Mouse (Mus musculus) thymus, postnatal 25 days (tissue): ENCODE results near the gene Myh14.
"Not testable (repeated sequence)": the region's sequence is repeated elsewhere in the genome, so short reads cannot be mapped to it uniquely, and the experiment has no call there.

Experiments used
- DNase-seq: peaks from one replicate; pipeline ENCODE4 v3.0.0; 2022

The Myh14 gene

GRCm38 (mm10) chr7:44670803-44671202 is at the start of gene Myh14:
Myh14 (minus strand) TSS chr7:44670843.
- peak; percentile 15 for DNase-seq

- DNase-seq, result no peak
Measured at GRCm38 (mm10) chr7:44709881-44710280, 39.2 kb upstream of the Myh14 start.

DNA sequence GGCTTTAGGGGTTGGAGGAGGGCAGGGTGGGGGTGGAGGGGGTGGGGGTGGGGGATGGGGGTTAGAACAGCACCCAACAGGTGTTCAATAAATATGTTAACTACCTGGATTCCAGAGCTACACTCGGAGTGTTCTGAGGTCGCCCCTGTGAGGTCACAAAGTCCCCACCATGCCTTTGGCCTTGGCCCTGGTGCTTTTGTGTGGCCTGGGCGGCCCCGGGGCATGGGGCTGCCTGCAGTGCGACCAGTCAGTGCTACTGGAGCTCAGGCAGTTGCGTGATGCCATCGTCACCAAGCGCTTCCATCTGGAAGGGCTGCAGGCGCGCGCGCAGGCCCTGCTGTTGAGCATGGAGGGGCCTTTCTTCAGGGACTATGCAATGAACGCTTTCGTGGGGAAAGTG is 37.9 kb upstream of the Myh14 start, which contains the start of gene Izumo2:
Izumo2 (plus strand) TSS at position 169 of the 400 bp plus-strand sequence.
- DNase-seq, result no peak

- DNase-seq, result not testable (repeated sequence)
Measured at GRCm38 (mm10) chr7:44708093-44708492, 37.5 kb upstream of the Myh14 start.

DNA sequence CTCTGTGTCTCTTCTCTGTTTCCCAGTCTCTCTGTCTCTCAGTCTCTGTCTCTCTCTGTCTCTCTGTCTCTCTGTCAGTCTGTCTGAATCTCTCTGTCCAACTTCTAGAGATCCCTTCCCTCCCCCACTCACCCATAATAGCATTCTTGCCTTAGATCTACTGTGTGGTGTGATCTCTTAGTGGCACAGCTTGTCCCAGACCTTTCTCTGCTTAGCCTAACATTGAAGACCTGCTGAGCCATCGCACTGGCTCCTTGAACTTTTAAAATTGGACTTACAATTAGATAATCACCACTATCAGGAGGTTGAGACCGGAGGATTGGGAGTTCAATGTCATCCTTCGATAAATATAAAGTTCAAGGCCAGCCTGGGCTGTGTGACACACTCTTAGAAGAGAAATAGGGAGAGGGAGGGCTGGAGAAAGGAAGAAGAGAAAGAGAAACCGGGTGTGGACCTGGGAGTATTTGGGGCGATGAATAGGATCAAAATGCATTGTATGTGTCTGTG is 36.6 kb upstream of the Myh14 start:
- DNase-seq, result no peak

- no peak for DNase-seq
Measured at GRCm38 (mm10) chr7:44706322-44706721, 35.7 kb upstream of the Myh14 start.

DNA sequence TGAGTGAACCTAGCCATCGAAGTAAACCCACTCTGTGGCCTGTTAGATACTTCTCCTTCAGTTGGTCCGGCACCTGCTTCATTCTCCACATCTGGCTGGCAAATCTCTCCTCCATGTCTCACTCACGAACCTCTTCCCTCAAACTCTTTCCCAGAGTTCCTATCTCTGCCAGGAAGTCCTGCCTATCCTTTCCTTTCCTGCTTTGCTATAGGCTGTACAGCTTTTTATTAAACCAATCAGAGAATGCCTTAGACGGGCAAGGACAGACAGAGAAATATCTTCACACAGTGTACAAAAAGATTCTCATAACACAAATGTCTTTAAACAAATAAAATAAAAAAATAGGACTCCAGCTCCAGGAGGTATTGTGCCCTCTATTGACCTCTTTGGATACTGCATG is 34.4 kb upstream of the Myh14 start:
- DNase-seq, result no peak

DNA sequence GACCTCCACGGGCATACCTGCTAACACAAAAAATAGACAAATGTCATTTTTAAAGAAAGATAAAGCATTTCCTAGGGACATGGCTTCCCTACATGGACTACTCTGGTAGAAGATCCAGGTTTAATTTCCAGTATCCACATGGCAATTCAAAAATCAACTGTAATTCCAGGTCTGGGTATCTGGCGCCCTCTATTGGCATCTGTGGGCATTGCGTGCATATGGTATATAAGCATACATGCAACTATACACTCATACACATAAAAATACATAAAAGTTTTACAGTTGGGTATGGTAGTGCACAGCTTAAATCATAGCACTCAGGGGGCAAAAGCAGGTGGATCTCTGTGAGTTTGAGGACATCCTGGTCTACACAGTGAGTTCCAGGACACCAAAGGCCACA is 33.7 kb upstream of the Myh14 start:
- peak; percentile 22 for DNase-seq

DNA sequence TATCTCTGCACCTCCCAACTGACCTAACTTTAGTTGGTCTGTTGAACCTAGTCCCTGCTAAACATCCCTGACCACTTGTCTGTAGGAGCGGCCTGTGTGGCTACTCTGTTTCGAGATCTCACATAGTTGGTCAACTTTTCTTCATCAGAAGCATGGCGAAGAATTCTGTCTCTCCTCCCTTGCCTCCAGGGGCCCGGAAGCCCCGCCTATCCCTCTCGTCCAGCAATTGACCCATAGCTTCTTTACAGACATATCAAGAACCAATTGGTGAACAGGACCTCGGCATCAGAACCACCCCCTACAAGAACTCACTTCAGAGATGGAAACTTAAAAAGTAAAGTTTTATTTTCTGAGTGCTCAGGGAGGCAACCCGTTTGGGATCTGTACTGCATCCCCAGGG is 32.3 kb upstream of the Myh14 start:
- DNase-seq, result no peak

DNA sequence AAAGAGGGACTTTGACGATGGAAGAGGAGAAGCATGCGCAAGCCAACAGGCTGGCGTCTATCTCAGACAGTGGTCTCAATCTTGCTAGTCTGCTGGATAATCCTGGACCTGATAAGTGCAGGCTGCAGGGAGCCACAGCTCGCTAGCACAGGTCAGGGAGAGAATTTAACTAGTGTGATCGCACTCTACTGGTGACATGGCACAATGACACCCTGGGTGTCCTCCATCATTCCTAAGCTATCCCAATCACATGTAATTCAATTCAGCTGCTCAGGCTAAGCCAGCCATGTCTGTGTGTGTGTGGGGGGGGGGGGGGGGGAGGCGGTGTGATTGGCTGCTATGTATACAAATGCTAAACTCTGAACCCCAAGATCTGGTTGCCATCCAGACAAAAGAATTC is 31.3 kb upstream of the Myh14 start:
- no peak for DNase-seq

DNA sequence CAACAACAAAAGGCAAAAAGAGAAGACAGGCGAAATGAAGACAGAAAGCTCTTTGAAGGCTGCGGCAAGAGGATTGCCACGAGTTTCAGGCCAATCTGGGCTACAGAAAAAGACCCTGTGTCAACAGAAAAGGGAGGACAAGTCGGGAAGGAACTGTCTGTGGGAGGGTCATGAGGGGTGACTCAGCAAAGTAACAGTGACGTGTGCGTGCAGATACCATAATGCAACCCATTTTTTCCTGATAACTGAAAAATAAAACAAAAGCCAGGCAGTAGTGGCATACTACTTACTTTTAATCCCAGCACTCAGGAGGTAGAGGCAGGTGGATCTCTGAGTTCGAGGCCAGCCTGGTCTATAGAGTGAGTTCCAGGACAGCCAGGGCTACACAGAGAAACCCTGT is 27.3 kb upstream of the Myh14 start:
- no peak for DNase-seq

DNA sequence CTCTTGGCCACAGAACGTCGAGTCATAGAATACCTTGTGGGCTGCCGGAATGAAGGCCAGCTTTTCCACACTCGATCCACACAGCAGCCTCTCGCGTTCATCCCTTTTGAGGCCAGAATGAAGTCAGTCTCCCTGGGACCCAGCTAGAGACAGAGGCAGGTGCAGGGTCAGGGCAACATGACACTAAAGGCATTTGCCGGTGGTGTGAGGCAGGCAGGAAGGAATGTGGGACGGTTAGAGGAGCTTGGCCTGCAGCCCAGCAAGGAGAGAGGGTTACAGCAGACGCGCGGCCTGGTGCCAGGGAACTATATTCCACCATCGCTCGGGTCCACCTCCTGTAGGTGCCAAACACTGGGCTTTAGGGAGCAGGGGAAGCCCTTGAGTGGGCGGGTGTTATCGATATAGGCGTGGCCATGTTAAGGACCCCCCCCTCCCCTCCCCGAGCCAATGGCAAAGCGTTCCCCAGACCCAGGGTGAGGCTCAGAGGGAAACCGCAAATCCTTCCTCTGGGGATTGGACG is 26.6 kb upstream of the Myh14 start:
- DNase-seq, result no peak

DNA sequence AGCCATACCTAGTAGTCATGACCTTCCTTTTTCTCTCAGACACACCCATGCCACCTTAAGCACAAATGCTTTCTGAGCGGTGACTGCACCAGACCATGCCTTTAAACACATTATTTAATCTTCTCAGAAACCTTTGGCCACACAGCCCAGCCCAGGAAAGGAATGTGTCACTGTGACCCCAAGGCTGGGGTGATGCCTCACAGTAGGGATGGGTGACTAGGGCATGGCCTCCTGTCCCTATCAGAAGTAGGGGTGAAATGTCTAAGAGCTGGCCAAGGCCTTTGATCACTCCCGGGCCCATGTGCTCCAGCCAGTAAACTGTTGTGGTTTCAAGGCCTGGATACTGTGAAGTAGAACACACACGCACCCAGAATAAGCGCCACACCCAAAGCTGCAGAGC is 24.6 kb upstream of the Myh14 start:
- no peak for DNase-seq

GRCm38 (mm10) chr7:44693427-44694175 is 23.0 kb upstream of the Myh14 start:
- DNase-seq, result no peak

DNA sequence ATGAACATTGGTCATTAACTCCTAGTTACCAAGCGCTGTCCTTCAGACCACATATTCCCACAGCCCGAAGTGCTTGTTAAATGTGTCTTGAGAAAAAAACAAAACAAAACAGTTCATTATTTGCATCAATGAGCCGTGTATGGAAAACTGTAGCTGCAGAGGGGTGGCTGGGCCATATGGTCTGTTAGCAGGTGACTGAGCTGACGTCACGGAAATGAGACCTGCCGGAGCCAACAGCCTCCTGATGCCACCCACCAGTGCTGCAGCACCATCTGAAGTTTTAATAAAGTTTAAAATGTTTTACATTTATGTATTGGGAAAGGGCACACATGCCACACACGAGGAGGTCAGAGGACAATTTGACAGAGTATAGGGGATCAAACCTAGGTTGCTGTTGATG is 18.7 kb upstream of the Myh14 start:
- no peak for DNase-seq

- no peak for DNase-seq
Measured at GRCm38 (mm10) chr7:44688890-44689289, 18.2 kb upstream of the Myh14 start.

DNA sequence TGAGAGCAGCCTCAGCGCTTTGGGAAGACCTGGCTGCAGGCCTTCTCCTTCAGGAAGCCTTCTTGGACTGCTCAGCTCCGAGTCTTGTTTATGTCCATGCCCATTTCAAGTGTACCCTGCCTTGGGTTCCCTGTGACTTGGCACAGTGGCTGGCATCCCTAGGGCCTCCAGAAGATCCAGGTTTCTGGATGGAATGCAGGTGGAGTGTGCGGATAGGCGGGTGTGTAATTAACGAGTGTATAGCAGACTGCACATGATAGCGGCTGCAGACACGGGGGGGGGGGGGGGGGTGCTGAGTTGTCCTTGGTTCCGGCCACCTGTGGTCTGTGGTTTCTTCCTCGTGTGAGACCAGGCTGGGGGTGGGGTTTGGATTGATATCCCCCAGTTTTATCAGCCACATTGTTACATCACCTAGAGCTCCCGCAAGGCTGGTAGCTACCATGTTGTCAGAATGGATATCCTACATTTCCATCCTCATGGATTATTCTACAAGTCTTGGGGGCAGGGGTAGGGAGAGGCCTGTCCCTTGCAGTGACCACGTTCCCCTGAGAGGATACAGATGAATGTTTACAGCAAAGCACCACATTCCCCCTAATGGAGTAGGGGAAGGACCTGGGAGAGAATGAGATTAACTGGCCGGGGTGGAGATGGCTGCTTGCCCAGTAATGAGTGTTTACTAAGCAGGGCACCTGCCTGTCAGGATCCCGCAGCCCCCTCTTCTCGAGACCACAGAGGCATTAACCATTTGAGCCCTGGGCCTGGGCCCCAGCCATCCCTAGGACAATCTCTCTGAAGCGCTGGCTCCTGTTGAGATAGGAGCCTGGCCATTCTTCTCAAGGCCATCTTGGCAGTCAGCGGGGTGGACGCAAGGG is 15.1 kb upstream of the Myh14 start:
- DNase-seq, result no peak

GRCm38 (mm10) chr7:44683656-44684055 is 13.0 kb upstream of the Myh14 start:
- DNase-seq, result no peak

DNA sequence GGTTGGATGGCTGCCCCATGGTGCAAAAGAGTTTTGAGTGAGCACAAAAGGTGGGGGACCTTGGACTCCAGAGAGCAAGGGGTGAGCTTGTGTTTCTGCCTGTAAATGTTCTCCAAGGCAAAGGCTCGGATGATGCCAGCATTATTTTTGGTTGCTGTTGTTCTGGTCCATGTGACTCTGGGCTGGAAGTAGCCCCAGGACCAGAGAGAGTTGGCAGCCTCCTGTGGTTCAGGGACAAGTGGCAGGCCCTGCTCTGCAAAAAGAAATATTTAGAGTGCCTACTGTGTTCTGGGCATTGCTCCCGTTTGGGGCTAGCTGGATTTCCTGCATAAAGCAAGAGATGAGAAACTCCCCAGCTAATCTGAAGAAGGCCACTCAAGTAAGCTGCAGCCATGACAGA is 6.0 kb upstream of the Myh14 start:
- DNase-seq, result no peak

- DNase-seq, result no peak
Measured at GRCm38 (mm10) chr7:44676126-44676525, 5.5 kb upstream of the Myh14 start.

- DNase-seq, result no peak
Measured at GRCm38 (mm10) chr7:44675171-44675570, 4.5 kb upstream of the Myh14 start.

GRCm38 (mm10) chr7:44674511-44674910 is 3.9 kb upstream of the Myh14 start:
- DNase-seq, result no peak

- DNase-seq, result no peak
Measured at GRCm38 (mm10) chr7:44672193-44672592, 1.6 kb upstream of the Myh14 start.

DNA sequence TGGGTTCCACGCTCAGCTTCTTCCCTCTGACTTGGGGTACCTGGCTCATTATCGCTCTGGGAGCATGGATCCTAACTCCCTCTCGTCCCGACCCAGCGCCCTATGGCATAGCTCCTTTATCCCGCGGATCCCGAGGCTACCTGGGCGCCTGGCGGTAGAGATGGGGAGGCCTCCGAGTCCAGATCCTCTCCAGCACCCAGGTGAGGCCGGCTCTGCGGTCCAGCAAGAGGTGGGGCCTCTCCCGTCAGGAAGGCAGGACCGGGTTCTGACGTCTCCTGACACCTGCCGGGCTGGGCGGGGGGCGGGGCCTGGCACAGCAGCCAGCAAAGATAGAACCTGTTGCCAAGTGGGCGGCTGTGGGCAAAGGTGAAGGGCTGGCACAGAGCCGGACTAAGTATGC is 1.5 kb downstream of the Myh14 start:
- no peak for DNase-seq
